Mouse (Mus musculus) ES-CJ7 (cell line): ENCODE results near the gene Emd.

ENCODE experiments used
- DNase-seq: peaks from one replicate; pipeline ENCODE4 v3.0.0; 2011; ENCODE audit warnings: low read depth, low spot score

Emd gene

GRCm38 (mm10) chrX:74273422-74274322 lies 19.2 kb downstream of the Emd start:
- DNase-seq, result peak; percentile 28

- DNase-seq, result no peak
Observed at GRCm38 (mm10) chrX:74277916-74278315, 23.4 kb downstream of the Emd start.

- DNase-seq, result no peak
Observed at GRCm38 (mm10) chrX:74281041-74281731, 26.7 kb downstream of the Emd start.

GRCm38 (mm10) chrX:74281732-74282394 lies 27.4 kb downstream of the Emd start, which contains the start of the genes Taz and Dnase1l1:
Taz (plus strand) TSS chrX:74281912.
Dnase1l1 (minus strand) TSS chrX:74282337.
- peak; percentile 80 for DNase-seq

- DNase-seq, result peak; percentile 90
Observed at GRCm38 (mm10) chrX:74282395-74283091, 28.1 kb downstream of the Emd start.

- DNase-seq, result no peak
Observed at GRCm38 (mm10) chrX:74283092-74283437, 28.6 kb downstream of the Emd start.

- DNase-seq, result no peak
Observed at GRCm38 (mm10) chrX:74293431-74293830, 38.9 kb downstream of the Emd start.

GRCm38 (mm10) chrX:74296538-74297448 lies 42.3 kb downstream of the Emd start, which contains the start of gene Atp6ap1:
Atp6ap1 (plus strand) TSS chrX:74297097.
- peak; percentile 95 for DNase-seq

GRCm38 (mm10) chrX:74298348-74298747 lies 43.9 kb downstream of the Emd start:
- DNase-seq, result no peak

GRCm38 (mm10) chrX:74299721-74300120 lies 45.2 kb downstream of the Emd start:
- DNase-seq, result no peak

- DNase-seq, result peak; percentile 85
Observed at GRCm38 (mm10) chrX:74304867-74305700, 50.6 kb downstream of the Emd start, which contains the start of gene Gdi1. Gdi1 (plus strand) TSS chrX:74304998.
